Mouse (Mus musculus) brain, embryonic 14.5 days (tissue): ENCODE results near the gene Kcne3.

Experiments
- CTCF ChIP-seq: fragments of 200-500 bp; IDR thresholded peaks from 2 replicates; pipeline ENCODE4 v1.5.1; 2012; ENCODE audit warnings: inconsistent platforms, mild to moderate bottlenecking, moderate library complexity, borderline replicate concordance; ENCODE audit not compliant: insufficient read depth, insufficient read length; ENCODE audit errors: extremely low read depth
- POLR2A ChIP-seq: fragments of 200-500 bp; IDR thresholded peaks from 2 replicates; pipeline ENCODE4 v1.6.1; 2012; ENCODE audit warnings: mild to moderate bottlenecking, inconsistent platforms, borderline replicate concordance; ENCODE audit not compliant: poor library complexity, insufficient read depth, insufficient read length, severe bottlenecking; ENCODE audit errors: extremely low read depth

DNA sequence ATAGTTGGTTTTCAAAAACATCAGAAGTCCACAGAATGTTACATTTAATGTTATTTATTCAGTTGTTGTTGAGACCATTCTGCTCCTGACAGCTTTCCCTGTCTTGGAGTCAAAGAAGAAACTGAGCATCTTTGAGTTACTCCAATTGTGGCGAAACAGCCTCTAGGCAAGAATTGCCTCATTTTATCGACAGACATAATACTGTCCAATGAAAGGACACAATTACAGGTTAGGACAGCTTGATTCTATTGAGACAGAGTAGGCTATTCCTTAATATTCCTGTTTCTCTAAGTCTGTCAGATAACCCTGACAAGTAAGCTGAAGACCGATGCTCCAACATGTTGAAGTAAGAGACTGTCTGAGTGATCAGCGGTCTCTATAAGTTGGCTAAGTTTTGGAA lies 38.2 kb upstream of the Kcne3 start:
- TF ChIP-seq CTCF (no peak), POLR2A (no peak)
